Mouse (Mus musculus): Measurements from ENCODE around the gene Snx29.
"Not testable (repeated sequence)": the region's sequence is repeated elsewhere in the genome, so short reads cannot be mapped to it uniquely, and the experiment has no call there.

DNA sequence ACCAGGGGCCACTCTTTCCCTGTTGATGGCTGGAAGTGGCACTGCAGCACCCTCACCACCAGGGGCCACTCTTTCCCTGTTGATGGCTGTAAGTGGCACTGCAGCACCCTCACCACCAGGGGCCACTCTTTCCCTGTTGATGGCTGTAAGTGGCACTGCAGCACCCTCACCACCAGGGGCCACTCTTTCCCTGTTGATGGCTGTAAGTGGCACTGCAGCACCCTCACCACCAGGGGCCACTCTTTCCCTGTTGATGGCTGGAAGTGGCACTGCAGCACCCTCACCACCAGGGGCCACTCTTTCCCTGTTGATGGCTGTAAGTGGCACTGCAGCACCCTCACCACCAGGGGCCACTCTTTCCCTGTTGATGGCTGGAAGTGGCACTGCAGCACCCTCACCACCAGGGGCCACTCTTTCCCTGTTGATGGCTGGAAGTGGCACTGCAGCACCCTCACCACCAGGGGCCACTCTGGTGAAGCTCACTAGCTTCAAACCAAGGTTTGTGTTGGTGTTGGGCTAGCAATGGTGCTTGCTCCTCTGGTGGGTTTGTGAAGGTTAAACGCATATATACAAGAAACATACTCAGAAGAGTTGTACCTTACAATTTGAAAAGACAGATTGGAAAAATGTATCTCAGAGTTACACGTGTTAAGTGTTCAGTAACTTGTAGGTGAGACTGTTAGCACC is 101.0 kb downstream of the Snx29 start:
- 0 out of 2 replicates have a peak, but pooled peaks have one; percentile 8 for TF ChIP-seq CTCF (IDR thresholded peaks at IDR 0.05; ENCODE audit: low read depth, low read length)
- TF ChIP-seq POLR2A (IDR thresholded peaks at IDR 0.05; ENCODE audit: borderline replicate concordance, low read depth, low read length) = not testable (repeated sequence)
